Mouse (Mus musculus) testis, postnatal 10 days (tissue): Measurements from ENCODE around the gene Prdm16.

ENCODE experiments used
- DNase-seq: peaks from one replicate; pipeline ENCODE4 v3.0.0; 2021; ENCODE audit warnings: low spot score

The Prdm16 gene

DNA sequence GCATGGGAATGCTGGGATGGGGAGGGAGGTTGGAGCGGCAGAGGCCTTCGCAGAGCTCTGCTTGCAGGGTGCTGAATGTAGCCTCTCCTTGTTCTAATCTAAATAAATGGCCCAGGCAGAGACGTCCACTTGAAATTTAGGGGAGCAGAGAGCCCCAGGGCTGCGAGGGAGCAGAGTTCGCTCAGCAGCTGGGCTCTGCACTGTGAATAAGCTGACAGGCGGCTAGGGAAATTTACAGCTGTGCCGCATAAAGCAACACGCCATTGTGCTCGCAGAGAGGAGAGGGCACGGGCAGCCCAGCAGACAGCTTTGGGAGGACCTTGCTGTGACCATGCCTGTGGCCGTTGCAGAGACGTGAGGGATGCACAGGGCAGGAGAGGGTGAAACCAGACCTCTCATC, 305.4 kb downstream of the Prdm16 start:
- DNase-seq = no peak

DNA sequence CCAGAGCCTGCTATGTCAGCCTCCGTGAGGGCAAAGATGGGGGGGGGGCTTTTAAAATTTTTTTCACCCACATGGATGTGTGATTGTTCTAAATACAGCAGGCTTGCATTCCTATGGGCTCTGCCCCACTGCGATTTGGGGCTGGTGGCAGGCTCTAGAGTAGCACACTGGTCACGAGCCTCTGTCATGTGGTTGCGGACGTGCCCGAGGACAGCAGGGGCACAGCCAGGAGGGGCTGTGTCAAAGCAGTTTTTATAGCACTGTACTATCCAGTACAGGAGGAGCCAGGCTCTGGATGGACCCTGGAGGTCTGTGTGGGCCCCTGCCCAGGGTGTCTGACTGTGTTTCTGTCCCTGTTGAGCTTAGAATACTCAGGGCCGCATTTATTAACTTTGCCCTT, 306.7 kb downstream of the Prdm16 start:
- no peak for DNase-seq

DNA sequence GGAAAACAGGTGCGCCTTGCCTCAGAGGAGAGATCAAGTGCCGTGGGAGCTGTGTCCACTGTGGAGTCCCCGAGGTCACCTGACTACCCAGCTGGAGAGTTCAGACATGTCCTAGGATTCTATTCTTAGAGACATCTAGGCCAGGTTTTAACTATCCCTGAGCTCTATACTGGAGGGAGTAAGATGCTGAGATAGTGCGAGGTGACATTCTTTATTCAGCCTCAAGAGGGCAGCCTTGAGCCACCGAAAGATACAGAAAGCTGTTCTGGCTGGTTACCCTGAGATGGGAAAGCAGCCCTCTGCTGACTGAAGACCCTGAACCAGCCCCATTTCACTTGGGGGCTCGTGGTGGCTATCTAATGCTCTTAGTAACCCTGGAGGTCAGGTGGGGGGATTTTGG, 307.8 kb downstream of the Prdm16 start:
- DNase-seq = peak; percentile 73

DNA sequence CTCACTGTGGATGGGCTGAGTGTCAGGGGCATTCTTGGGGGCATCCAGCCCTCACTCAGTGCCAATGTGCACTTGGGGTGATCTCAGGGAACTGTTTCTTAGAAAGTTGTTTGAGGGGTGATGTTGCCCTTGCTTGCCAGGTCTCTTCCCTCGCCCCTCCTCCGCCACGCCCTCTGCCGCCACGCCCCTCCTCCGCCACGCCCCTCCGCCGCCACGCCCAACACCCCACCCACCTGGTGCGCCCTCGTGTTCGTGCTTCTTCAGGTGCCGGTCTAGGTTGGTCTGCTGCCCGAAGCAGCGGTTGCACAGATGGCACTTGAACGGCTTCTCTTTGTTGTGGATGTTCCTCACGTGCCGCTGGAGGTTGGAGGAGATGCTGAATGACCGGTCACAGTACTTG, 308.2 kb downstream of the Prdm16 start:
- peak; percentile 72 for DNase-seq

DNA sequence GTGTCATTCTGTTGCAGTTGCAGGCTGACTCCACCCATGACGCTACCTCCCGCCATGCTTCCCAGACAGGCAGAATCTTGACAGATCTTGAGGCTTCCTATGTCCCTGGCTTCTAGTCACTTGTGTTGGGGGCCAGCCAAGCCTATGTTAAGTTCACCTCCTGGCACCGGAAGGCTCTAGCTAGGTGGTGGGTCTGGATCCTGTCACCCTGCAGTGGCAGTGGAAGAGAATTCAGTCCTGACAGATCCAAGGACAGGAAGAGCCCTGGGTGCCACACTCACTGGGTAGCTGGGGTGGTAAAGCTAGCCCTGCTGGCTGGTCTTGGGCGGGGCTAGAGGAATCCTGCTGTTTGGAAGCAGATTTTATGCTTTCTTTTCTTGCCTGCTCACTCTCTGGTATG, 311.3 kb downstream of the Prdm16 start:
- DNase-seq = no peak

DNA sequence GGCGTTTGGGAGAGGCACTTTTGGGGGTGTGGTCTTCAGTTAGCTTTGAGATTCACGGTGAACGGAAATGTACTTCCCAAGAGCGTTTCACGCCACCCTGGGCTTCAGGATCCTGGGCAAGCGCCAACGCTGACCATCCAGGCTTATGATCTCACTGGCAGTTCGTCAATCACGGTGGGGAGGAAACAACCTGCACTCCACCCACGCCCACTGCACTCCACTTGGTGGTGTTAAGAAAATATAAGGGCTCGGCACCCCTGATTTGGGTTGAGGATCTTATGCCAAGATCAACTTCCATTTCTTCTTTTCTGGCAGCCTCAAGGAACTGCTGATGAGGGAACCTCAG, 323.1 kb downstream of the Prdm16 start:
- no peak for DNase-seq

DNA sequence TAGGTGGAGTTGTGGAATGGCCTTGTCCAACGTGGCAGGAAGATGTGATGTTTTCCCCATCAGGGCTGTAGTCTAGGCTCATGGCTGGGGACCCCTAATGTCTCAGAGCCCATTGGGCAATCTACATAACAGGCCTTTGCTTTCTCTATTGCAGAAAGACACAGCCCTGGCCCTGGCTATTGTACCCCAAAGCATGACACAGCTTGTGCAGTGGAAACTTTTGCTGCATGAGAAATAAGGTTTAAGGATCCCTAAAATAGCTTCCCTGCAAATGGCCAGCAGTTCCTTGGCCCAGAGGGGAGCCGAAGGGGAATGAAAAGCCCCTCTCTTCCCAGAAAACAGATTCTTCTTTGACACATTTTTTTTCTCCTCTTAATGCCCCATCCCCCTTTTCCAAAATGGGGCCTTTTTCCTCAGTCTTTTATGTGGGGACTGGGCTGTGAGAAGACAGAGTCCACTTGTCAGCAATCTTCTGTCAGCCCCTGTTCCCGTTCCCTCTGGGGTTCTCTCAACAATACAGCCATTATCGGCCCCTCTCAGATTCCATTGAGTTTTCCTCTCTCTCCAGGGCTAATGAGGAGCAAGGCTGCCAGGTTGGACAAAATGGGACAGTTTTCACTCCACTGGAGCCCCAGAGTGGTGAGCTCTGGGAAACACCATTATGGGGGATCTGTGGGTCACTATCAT, 323.6 kb downstream of the Prdm16 start:
- DNase-seq = no peak

DNA sequence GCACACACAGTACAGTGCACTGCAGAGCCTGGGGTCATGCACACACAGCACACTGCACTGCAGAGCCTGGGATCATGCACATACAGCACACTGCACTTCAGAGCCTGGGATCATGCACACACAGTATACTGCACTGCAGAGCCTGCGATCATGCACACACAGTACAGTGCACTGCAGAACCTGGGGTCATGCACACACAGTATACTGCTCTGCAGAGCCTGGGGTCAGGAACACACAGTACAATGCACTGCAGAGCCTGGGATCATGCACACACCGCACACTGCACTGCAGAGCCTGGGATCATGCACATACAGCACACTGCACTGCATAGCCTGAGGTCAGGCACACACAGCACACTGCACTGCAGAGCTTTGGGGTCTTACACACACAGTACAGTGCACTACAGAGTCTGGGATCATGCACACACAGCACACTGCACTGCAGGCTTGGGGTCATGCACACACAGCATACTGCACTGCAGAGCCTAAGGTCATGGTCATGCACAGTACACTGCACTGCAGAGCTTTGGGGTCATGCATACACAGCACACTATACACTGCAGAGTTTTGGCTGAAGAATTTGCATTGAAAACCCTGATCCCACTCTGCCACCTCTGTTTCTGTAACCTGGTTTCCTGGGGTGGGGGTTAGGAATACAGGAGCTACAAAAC, 324.4 kb downstream of the Prdm16 start:
- DNase-seq = no peak

DNA sequence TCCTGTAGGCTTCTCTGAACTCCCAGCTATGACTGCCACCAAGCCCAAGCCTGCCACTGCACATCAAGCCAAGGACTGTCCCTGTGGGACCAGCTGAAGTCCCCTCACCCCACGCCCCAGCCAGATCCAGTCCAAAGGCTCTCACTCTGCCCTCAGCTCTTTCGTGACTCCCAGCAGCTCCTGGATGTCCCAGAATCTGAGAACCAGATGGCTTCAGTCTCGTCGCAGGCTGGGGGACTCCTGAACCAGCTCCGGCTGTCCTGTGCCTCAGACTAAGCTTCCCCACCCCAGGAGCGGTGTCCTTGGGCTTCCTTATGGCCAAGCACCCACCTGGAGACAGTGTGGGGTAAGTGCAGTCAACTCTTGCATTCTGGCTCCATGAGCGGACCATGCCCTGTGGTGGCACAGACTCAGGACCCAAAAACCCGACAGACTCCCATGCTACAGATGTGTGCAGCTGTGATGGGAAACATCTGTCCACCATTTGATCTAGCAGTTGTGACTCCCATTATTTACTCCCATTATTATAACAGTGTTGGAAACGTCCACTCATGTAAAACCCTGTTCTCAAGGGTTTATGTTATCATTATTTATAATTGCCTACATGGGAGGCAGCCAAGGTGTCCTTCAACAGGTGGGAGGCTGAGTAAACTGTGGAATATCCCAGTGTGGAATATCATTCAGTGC, 326.0 kb downstream of the Prdm16 start:
- no peak for DNase-seq

DNA sequence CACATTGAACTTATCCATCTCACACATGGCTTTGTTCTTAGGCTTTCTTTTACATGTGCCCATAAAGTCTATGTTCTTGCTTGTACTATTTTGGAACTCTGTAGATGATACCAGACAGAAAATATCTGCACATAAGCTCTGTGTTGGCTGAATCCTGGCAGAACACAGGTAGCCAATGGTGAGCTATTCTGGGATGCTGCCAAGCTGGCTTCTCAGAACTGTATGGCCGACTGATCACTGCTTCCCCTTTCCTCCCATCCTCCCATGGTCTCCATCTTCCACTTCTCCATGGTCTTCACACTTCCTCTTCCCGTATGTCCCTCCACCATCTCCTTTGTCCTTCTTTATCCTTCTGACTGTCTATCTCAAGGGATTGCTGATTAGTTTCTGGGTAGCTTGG, 327.5 kb downstream of the Prdm16 start:
- DNase-seq = no peak

DNA sequence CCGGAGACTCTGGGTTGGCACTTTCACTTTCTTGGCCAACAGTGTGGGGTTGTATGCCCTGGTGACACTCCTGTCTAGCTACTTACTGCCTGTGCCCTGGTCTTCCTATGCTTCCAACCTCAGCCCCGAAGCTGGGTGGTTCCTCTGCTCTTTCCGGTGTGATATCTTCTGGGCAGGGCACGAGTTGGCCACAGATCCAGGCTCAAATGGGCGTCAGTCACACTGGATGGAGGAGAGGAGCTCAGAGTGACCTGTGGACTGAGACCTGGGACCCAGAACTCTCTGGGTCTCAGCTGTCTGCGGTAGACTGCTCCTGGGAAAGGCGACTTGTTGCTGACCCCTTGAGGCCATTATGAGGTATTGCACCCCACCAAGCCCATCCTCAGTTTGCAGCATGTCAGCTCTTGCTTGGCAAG, 335.2 kb downstream of the Prdm16 start, which contains the start of gene Arhgef16:
TSS of gene Arhgef16 (minus strand) at position 211 of the 416 bp plus-strand sequence.
- DNase-seq = no peak

DNA sequence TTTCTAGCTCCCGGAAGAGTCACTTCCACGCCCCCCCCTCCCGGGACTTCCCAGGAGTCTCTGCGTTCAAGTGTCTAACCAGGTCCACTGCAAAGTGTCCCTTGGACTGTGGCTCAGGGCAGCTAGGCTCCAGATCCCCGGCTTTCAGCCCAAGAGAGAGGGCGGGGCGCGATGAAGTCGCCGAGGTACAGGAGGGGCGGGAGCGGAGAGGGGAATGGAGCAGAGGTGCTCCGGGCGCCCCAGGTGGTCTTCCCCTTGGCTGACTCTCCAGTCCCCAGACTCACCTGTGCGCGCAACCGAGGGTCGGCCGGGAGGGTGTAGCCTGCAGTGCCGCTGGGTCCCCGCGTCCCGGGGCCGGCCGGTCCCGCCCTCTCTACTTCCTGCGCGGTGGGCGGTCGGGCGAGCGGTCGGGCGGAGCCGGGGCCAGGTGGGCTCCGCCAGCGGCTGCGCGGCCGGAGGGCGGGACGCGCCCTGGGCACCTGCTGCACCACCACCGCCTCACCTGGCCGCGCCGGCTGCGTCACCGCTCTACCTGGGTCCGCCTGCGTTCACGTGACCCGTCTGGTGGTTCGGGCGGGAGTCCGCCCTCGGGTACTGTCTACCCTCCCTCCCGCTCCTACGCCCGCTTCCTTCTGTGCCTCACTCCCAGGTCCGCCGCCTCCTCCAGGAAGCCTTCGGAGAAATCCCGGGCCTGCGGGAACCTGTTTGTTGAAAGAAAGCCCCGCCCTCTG, 337.0 kb downstream of the Prdm16 start:
- no peak for DNase-seq

DNA sequence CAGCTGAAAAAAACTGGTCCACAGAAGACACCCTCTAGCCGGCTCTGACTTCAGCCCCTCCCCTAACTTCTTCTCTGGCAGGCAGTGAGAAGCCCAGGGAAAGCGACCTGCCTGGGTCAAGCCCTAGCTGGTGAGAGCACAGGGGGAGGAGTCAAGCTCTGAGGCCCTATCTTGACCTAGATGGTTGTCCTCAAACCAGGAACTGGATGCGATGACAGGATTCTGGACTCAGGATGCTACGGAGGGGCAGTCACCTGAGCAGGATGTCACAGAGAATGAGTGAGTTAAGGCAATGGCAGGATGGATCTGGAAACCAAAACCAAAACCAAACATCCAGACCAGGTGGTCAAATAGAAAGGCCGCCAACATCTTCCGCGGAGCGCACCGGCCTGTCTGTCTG, 338.9 kb downstream of the Prdm16 start:
- DNase-seq = no peak

DNA sequence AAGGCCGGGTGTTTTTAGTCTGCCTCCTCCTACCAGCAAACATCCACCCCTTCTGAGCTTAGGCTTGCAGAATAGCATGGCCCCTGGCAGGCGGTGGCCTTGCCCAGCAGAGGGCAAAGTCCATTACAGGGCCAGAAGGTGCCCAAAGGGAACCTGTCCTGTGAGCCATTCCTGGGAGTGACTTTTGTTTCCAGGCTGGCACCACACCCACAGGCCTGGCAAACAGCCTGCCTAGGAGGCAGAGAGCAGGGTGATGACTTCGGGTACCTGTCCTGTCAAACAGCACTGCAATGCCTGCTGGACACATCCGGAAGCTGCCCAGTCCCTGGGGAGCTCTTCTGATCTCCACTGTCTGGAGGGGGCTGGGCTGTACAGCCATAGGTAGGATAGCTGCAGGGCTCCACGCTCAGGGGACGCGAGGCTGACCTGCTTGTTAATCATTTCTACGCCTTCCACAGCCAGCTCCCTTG, 342.4 kb downstream of the Prdm16 start:
- DNase-seq = no peak

DNA sequence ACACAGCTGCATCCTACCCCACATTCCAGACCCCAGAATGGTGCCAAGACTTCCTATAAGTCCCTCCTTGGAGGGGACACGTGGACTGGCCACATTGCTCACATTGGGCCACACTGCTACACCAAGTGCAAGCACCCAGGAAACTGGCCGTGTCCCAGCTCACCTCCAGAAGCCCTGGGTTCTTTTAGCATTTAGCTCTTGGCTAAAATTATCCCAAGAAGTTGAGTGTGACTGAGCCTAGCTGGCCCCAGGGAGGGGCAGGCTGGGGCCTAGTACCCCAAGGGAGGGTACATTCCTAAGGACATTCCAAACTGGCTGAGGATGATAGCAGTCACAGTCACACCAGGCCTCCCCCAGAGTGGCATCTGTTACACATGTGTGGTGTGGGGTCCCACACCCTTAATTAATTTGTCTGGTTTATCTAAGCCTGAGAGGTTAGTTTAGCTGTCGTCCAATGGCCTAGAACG, 342.9 kb downstream of the Prdm16 start:
- no peak for DNase-seq

DNA sequence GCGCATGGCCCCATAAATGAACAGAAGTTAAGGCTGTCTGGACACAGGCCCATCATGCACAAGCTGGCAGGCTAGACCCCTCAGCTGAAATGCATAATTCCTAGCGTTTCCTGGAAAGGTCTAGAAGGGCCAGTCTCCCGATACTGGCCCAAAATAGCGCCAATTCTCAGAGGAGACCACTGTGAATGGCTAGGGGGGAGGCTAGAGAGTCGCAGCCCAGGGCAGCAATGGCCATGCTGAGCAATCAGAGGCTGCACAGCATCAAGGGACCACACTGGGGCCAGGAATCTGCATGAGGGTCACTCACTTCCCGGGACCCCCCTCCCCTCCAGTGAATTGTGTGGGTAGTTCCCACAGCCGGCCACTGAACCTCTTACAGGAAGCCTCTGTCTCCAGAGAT, 353.0 kb downstream of the Prdm16 start:
- no peak for DNase-seq

DNA sequence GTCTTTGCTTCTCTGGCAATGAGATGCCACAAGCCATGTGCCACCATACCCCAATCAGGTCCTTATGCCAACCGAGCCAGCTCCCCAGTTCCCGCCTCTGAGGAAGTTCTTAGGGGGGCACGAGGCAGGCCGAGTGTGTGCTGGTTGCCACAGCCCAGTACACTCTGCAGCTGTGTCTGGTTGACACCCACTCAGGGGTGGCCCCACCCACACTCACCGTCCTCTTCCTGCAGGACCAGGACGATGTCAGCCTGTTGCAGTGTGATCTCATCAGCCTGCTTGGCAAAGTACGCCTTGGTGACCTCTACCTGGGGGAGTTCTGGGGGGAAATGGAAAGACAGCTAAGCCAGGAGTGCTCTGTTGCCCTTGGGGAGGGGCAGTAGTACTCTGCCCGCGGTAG, 357.2 kb downstream of the Prdm16 start:
- no peak for DNase-seq

DNA sequence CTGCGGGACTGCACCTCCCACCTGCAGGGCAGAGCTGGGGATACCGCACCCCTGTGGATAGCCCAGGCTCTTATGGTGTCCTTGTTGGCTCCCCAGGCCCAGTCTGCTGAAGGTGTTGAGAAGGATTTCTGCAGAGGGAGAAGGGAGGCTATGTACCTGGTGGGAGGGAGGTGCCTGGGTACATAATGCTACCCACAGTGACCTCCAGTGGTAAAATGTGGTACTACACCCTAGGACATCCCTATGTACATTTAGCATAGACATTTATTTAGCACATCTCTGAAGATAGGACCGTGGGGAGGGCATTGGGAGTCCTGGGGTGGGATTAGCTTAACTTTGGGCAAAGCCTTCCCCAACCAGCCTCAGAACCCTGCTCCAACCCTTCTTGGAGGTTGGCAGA, 363.7 kb downstream of the Prdm16 start:
- DNase-seq = peak; percentile 68

DNA sequence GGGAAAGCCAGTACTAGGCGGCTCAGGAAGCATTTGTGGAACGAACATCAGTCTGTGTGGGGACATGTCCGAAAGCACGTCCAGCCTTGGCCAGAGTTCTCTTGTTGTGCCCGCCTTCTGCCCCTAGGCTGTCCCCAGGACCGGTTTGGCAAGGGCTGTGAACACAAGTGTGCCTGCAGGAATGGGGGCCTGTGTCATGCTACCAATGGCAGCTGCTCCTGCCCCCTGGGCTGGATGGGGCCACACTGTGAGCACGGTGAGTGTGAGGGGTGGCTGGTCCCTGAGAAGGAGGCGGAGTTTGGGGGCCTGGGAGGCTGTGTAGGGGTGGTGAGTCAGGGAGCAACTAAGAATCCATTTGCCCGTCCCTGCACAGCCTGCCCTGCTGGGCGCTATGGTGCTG, 367.2 kb downstream of the Prdm16 start:
- no peak for DNase-seq

DNA sequence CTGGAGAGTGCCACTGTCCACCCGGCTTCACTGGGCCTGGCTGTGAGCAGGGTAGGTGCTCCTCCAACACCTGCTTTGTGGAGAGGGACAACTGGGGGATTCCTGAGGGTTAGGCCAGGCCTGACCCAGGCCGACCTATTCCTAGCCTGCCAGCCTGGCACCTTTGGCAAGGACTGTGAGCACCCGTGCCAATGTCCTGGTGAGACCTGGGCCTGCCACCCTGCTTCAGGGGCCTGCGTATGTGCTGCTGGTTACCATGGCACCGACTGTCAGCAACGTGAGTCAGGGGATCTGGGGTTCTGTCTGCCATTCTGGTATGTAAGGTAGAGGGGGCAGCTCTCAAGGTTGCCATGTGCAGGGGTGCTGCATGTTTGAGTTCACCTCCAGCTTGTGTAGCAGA, 369.2 kb downstream of the Prdm16 start:
- no peak for DNase-seq
